Mouse (Mus musculus) ES-Bruce4 (cell line): ENCODE measurements around the gene 9030025P20Rik. TPM values are rescaled to one million over a fixed set of nuclear protein-coding genes. Genes with fewer than 3 reads are reported as not detected.
"Not testable (repeated sequence)": the region's sequence is repeated elsewhere in the genome, so short reads cannot be mapped to it uniquely, and the experiment has no call there.

Source experiments
- H3K27ac ChIP-seq: 2 replicates; pipeline ENCODE4 v1.5.1; 2012; ENCODE audit warnings: low read length, inconsistent platforms; ENCODE audit not compliant: insufficient read depth
- H3K27me3 ChIP-seq: 2 replicates; pipeline ENCODE4 v1.6.1; 2012; ENCODE audit warnings: mild to moderate bottlenecking, low read length, inconsistent platforms; ENCODE audit not compliant: control insufficient read depth, poor library complexity, insufficient read depth, severe bottlenecking
- H3K36me3 ChIP-seq: 2 replicates; pipeline ENCODE4 v1.6.1; 2012; ENCODE audit warnings: inconsistent platforms, mild to moderate bottlenecking, low read length, moderate library complexity; ENCODE audit not compliant: control insufficient read depth, poor library complexity, insufficient read depth, severe bottlenecking
- H3K4me1 ChIP-seq: one replicate; pipeline ENCODE4 v1.8.1; 2011; ENCODE audit warnings: low read length; ENCODE audit not compliant: control insufficient read depth, insufficient read depth
- H3K4me3 ChIP-seq: 2 replicates; pipeline ENCODE4 v1.5.1; 2011; ENCODE audit warnings: low read depth, mild to moderate bottlenecking, low read length
- H3K9ac ChIP-seq: 2 replicates; pipeline ENCODE4 v1.6.1; 2012; ENCODE audit warnings: low read depth, mild to moderate bottlenecking, inconsistent platforms; ENCODE audit not compliant: poor library complexity, severe bottlenecking
- H3K9me3 ChIP-seq: replicated peaks from 2 replicates; pipeline ENCODE4 v1.6.1; 2012; ENCODE audit warnings: mild to moderate bottlenecking, low read length, inconsistent platforms; ENCODE audit not compliant: control insufficient read depth, poor library complexity, insufficient read depth, severe bottlenecking
- polyA plus RNA-seq: library from polyadenylated mRNA; stranded (reverse); fragments of >200 nt; gene quantifications from 2 replicates; pipeline ENCODE4 v1.2.4, GENCODE M21; 2011; ENCODE audit warnings: low read depth; ENCODE audit not compliant: missing spikeins, insufficient read depth, insufficient read length

The 9030025P20Rik gene
- polyA plus RNA-seq, 1 experiment = 10.8 TPM

DNA sequence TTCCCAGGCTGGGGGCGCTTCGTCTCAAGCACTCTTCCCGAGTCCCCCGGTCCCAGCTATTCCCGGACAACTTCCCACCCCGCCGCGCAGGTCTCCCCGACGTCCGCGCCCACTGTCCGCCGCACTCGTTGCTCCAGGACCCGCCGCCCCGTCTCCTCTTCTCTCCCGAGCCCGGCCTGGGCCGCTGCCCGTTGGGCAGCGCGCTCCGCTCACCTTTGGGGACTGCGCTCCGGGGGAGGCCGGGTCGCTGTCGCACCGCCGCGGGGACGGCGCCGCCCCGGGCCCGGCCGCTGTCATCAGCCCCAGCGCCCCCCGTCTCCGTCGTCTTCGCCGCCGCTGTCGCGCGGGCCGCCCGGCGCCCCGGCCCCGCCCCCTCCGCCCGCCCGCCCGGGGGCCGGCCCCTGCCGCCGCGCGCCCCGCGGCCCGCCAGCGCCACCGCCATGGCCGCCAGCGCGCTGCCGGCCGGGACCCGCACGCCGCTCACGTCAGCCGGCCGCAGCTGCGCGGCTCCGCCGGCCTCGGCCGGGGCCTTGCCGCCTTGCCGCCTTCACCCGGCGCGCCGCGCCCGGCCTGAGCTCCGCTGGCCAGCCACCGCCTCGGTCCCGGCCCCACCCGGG lies 14.4 kb downstream of the 9030025P20Rik start:
- H3K27me3 ChIP-seq, H3K9me3 ChIP-seq, H3K27ac ChIP-seq, H3K4me3 ChIP-seq, H3K4me1 ChIP-seq, H3K9ac ChIP-seq, H3K36me3 ChIP-seq: not testable (repeated sequence)

DNA sequence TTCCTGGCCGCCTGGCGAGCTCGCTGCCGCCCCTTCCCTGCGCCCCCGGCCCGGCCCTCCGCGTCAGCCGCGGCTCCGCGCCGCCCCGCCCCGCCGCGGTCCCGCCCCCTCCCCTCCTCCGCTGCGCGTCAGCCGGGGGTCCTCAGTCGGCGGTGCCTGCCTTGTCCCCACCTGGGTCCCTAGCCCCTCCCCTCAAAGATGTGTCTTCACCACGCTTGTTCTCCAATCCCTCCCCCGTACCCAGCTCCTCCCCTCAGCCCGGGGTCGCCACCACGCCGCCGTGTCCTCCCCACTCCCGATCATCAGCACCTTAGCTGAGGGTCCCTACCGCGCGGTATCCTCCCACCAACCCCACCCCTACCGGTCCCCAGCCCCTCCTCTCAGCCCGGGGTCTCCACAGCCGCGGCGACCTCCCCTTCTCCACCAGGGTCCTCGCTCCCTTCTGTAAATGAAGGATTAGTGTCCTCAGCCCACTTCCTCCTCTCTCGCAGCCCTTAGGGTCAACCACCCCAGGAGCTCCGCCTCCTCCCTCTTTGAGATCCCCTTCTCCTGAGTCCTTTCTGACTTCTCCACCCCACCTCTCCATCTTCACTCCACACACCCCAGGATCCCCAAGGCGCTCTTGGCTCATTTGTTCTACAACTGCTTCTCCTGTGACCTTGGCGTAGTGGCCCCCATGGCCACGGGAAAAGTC lies 15.0 kb downstream of the 9030025P20Rik start:
- H3K4me1 ChIP-seq = not testable (repeated sequence)

DNA sequence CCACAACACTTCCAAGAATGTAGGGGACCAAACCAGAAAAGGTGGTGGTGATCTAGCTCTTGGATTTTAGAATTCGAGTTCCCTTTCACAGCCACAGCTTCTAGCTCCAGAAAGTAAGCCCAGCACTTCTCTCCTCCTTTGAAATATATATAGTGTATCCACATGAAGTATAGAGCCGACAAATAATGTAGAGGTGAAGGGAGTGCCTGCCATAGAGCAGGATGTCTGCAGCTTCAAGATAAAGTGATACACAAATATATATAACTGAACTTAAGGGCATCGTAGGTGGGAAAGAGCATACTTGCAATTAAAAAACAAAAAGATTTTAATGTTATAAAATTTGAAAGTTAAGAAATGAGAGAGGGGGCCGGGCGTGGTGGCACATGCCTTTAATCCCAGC lies 15.9 kb downstream of the 9030025P20Rik start:
- not testable (repeated sequence) for H3K9ac ChIP-seq, H3K27me3 ChIP-seq, H3K36me3 ChIP-seq, H3K4me1 ChIP-seq, H3K27ac ChIP-seq, H3K9me3 ChIP-seq, H3K4me3 ChIP-seq

More for the DNA sequence above, 15.0 kb downstream of the 9030025P20Rik start:
- not testable (repeated sequence) for H3K4me3 ChIP-seq, H3K9me3 ChIP-seq, H3K27me3 ChIP-seq, H3K36me3 ChIP-seq, H3K9ac ChIP-seq, H3K27ac ChIP-seq

DNA sequence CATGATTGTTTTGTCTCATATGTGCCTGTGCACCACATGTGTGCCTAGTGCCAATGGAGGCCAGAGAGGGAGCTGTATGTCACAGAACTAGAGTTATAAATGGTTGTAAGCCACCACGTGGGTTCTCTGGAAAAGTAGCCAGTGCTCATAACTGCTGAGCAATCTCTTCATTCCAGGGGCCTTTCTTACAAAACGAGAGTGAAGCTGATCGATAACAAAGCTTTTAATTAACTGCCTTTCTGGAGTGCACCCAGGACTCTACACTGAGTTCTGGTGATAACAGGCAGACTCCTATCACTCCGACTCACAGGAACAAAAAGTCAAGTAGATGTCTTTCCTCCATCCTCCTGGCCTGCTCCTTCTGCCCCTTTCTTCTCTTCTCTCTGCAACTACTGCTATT lies 21.8 kb downstream of the 9030025P20Rik start:
- not testable (repeated sequence) for H3K27me3 ChIP-seq, H3K27ac ChIP-seq, H3K9me3 ChIP-seq, H3K4me1 ChIP-seq, H3K4me3 ChIP-seq, H3K36me3 ChIP-seq, H3K9ac ChIP-seq

DNA sequence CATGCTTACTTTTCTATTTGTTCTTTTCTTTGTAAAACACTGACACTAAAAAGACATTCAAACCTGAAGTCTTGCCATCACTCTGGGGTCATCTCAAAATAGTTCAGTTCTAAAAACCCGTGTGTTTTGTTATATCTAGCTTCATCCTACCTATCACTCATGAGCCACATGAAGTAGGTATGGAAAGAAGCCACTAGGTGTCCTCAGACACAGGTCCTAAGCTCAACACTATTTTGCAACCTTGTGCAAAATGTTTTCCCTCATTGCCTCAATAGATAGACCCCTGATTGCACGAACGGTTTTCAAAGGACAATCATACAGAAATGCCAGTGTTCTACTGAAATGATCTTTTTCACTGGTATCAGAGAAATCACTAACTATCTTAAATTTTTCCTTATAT lies 30.8 kb downstream of the 9030025P20Rik start:
- not testable (repeated sequence) for H3K27me3 ChIP-seq, H3K27ac ChIP-seq, H3K4me3 ChIP-seq, H3K36me3 ChIP-seq, H3K4me1 ChIP-seq, H3K9ac ChIP-seq, H3K9me3 ChIP-seq

DNA sequence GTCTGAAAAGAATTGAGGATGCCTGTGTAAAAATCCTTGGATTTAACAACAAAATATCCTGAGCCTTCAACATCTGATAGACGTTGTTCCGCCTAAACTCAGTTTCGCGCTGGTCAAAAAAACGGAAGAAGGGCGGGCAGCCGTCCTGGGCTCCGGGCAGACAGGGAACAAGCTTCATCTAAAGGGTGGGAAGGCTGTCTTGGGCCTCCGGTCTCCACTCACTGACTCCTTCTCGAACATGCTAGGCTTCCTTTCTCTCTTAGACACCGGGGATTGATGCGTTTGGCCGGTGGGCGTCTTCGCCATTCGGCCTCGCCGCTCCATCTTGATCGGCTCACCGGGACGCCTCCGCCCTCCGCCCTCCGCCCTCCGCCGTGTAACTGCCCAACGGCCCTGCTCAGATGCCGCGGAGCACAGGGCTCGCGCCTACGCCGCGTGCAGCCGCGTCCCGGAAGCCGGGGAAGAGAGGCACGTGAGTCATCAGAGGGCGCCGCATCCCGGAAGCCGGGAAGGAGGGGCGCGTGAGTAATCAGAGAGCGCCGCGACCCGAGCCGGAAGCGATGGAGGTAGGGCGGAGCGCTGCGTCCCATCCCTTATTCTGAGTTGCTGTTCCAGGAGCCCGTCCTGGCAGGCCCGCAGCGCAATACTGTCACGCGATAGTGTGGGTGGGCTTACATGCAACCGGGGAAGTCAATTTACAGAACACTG lies 31.6 kb downstream of the 9030025P20Rik start, which contains the start of gene Gm3435:
Gene Gm3435 (plus strand): TSS at position 471 of the 708 bp plus-strand sequence.
- H3K36me3 ChIP-seq, H3K27me3 ChIP-seq, H3K9ac ChIP-seq, H3K9me3 ChIP-seq, H3K4me1 ChIP-seq, H3K27ac ChIP-seq, H3K4me3 ChIP-seq: not testable (repeated sequence)

DNA sequence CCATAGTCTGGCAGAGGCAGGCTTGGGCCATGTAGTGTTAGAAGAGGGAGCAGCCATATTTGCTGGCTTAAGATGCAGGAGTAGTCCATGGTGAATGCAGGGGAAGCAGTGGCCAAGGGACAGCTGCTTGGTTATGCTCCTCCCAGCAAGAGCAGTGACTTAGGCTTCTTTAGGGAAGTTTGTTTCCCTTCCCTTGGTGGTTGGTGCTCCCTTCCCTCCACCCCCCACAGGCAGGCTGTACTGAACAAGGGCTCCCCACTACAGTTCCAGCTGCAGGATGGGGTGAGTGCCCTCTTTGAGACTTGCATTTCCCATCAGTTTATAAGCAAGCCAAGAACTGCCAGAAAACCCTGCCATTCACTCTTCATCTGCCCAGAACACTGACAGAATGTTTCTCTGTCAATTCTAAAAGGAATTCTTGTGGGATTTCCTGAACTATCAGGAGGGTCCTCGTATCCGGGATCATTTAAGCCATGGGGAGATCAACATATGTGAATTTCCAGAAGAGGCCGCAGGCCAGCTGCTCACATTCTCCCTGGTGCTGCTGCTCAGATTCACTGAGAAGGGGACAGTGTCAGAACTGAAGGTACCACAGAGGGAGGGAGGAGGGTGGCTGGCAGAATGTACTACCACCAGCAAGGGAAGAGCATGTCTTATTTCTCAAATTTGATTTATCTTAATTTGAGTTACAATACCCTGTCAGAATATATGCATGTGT lies 43.4 kb downstream of the 9030025P20Rik start:
- H3K4me1 ChIP-seq, H3K9me3 ChIP-seq, H3K36me3 ChIP-seq, H3K27me3 ChIP-seq: not testable (repeated sequence)
- H3K27ac ChIP-seq = peak overlapping the region; percentile 99
- H3K9ac ChIP-seq = peak overlapping the region; percentile 82
- H3K4me3 ChIP-seq = 0 out of 2 replicates have a peak overlapping the region, but pooled peaks have one; percentile 35

DNA sequence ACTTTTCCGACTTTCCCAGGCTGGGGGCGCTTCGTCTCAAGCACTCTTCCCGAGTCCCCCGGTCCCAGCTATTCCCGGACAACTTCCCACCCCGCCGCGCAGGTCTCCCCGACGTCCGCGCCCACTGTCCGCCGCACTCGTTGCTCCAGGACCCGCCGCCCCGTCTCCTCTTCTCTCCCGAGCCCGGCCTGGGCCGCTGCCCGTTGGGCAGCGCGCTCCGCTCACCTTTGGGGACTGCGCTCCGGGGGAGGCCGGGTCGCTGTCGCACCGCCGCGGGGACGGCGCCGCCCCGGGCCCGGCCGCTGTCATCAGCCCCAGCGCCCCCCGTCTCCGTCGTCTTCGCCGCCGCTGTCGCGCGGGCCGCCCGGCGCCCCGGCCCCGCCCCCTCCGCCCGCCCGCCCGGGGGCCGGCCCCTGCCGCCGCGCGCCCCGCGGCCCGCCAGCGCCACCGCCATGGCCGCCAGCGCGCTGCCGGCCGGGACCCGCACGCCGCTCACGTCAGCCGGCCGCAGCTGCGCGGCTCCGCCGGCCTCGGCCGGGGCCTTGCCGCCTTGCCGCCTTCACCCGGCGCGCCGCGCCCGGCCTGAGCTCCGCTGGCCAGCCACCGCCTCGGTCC lies 45.7 kb downstream of the 9030025P20Rik start:
- H3K4me1 ChIP-seq = not testable (repeated sequence)

More for the DNA sequence above, 45.7 kb downstream of the 9030025P20Rik start:
- not testable (repeated sequence) for H3K9me3 ChIP-seq, H3K27ac ChIP-seq, H3K9ac ChIP-seq, H3K36me3 ChIP-seq, H3K27me3 ChIP-seq, H3K4me3 ChIP-seq
